Mouse (Mus musculus) midbrain, embryonic 12.5 days (tissue): ENCODE results near the gene 1810046K07Rik. TPM values are rescaled to one million over a fixed set of nuclear protein-coding genes. Genes with fewer than 3 reads are reported as not detected.

Experiments
- ATAC-seq: fragments of 200-750 bp; cut with Nextera tagmentation; 2 replicates; pipeline ENCODE4 v1.8.0; 2017; ENCODE audit warnings: low read depth, moderate TSS enrichment, moderate library complexity; ENCODE audit not compliant: low FRiP score
- H3K27ac ChIP-seq: fragments of 300-500 bp; sonication (generic); replicated peaks from 2 replicates; pipeline ENCODE4 v1.5.1; 2016; ENCODE audit warnings: mild to moderate bottlenecking
- H3K27me3 ChIP-seq: fragments of 300-500 bp; sonication (generic); 2 replicates; pipeline ENCODE4 v1.6.1; 2016; ENCODE audit warnings: mild to moderate bottlenecking
- H3K36me3 ChIP-seq: fragments of 300-500 bp; sonication (generic); 2 replicates; pipeline ENCODE4 v1.6.1; 2016
- H3K4me1 ChIP-seq: fragments of 300-500 bp; sonication (generic); 2 replicates; pipeline ENCODE4 v1.6.1; 2016
- H3K4me2 ChIP-seq: fragments of 300-500 bp; sonication (generic); replicated peaks from 2 replicates; pipeline ENCODE4 v1.6.1; 2016; ENCODE audit warnings: mild to moderate bottlenecking, moderate library complexity
- H3K4me3 ChIP-seq: fragments of 300-500 bp; sonication (generic); 2 replicates; pipeline ENCODE4 v1.5.1; 2016; ENCODE audit warnings: mild to moderate bottlenecking
- H3K9ac ChIP-seq: fragments of 300-500 bp; sonication (generic); replicated peaks from 2 replicates; pipeline ENCODE4 v1.6.1; 2016; ENCODE audit warnings: mild to moderate bottlenecking, moderate library complexity
- H3K9me3 ChIP-seq: fragments of 300-500 bp; sonication (generic); 2 replicates; pipeline ENCODE4 v1.6.1; 2016; ENCODE audit warnings: mild to moderate bottlenecking
- WGBS: fragments of 180-500 bp; shearing (Covaris S2); methylation state at CpG from one replicate; pipeline ENCODE4 v1.1.7; 2016; 5-methylcytosine and 5-hydroxymethylcytosine counted together
- polyA plus RNA-seq: library from polyadenylated mRNA; unstranded; fragments of >200 nt; fragmentation: Nextera tagmentation; extraction: Ambion mirVana; gene quantifications from 2 replicates; pipeline ENCODE4 v1.2.1, GENCODE M21; 2016

The 1810046K07Rik gene
- polyA plus RNA-seq, 1 experiment from 2014 or later = not detected

GRCm38 (mm10) chr9:51258426-51258825 lies 70.3 kb downstream of the 1810046K07Rik start:
- Histone ChIP-seq H3K9me3 (no peaks in the 10 kb centered on the region), H3K9ac (no peak overlapping the region), H3K27ac (no peak overlapping the region), H3K27me3 (no peaks in the 10 kb centered on the region), H3K4me3 (no peak overlapping the region), H3K36me3 (no peaks in the 10 kb centered on the region), H3K4me1 (no peaks in the 10 kb centered on the region), H3K4me2 (no peak overlapping the region)
- WGBS = 90% methylated on average over 5 of the region's 5 CpGs
- ATAC-seq = no peak

GRCm38 (mm10) chr9:51256780-51257502 lies 71.8 kb downstream of the 1810046K07Rik start:
- no peak for ATAC-seq
- Histone ChIP-seq H3K27ac (no peak overlapping the region), H3K4me3 (no peak overlapping the region), H3K36me3 (no peaks in the 10 kb centered on the region), H3K4me2 (no peak overlapping the region), H3K4me1 (no peaks in the 10 kb centered on the region), H3K9me3 (no peaks in the 10 kb centered on the region), H3K9ac (no peak overlapping the region), H3K27me3 (no peaks in the 10 kb centered on the region)
- 66% methylated on average over 4 of the region's 4 CpGs for WGBS

Other genes starting within 250 kb of the 1810046K07Rik start
- 0.24 TPM in 1 of 2 replicates, not detected in the other for gene 4833427G06Rik, start 226.8 kb downstream of the 1810046K07Rik start, polyA plus RNA-seq
- not detected in 2 replicates for gene Gm32742, start 163.4 kb downstream of the 1810046K07Rik start, polyA plus RNA-seq
- not detected in 2 replicates for gene Pou2af1, start 115.2 kb downstream of the 1810046K07Rik start, polyA plus RNA-seq
- 1.3 and 1.5 TPM in 2 replicates for gene Colca2, start 50.3 kb downstream of the 1810046K07Rik start, polyA plus RNA-seq